Mouse (Mus musculus) erythroblast, embryonic 14.5 days (primary cell): Measurements from ENCODE around the gene Lin28b.

ENCODE experiments used
- GATA1 ChIP-seq: IDR thresholded peaks from 2 replicates; pipeline ENCODE4 v1.6.1; 2012; ENCODE audit warnings: low read length, inconsistent platforms, mixed read lengths
- TAL1 ChIP-seq: IDR thresholded peaks from 3 replicates; pipeline ENCODE4 v1.6.1; 2012; ENCODE audit warnings: low read length, inconsistent platforms, mixed read lengths

DNA sequence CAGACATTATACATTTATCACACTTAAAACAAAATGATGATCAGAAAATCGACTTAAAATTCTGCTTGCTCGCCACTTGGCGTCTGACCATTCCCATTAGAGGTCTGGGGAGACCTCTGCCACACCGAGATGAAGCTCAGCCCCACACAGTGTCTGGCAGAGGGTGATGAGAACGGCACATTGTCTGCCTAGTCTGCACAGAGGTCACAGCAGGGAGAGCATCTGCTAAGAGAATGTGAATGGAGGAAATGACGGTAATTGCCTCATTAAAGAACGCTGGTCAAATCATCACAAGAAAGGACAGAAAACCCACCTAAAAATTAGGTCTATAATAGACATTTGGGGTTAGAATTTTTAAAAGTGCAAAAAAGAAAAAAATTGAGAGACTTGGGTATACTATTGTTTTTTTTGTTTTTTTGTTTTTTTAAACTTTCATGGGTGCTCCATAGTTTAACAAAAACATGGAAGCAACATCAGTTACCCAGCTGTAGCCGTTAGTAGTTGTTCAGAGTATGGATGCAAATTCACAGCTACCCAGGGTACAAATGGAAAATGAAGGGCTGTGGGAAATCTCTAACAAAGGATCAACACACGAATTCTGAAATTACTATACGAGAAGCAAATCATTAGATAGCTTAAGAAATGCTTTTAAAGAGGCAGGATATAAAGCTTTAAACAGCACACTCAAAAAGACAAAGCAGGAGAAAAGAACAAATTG is 75.4 kb downstream of the Lin28b start:
- TF ChIP-seq GATA1 (no peak), TAL1 (no peak)
